Mouse (Mus musculus): ENCODE data around the gene Sirpa.

The Sirpa gene

GRCm38 (mm10) chr2:129605816-129606215 is 13.2 kb downstream of the Sirpa start:
- DNase-seq (ENCODE audit: low read depth, low spot score): no peak

GRCm38 (mm10) chr2:129606269-129606668 is 13.6 kb downstream of the Sirpa start:
- DNase-seq (ENCODE audit: low read depth, low spot score): no peak

GRCm38 (mm10) chr2:129606899-129607298 is 14.3 kb downstream of the Sirpa start:
- no peak for DNase-seq (ENCODE audit: low read depth, low spot score)

GRCm38 (mm10) chr2:129613971-129614370 is 21.3 kb downstream of the Sirpa start:
- no peak for DNase-seq (ENCODE audit: low read depth, low spot score)

- no peak for DNase-seq (ENCODE audit: low read depth, low spot score)
Observed at GRCm38 (mm10) chr2:129614482-129615185, 22.0 kb downstream of the Sirpa start.

DNA sequence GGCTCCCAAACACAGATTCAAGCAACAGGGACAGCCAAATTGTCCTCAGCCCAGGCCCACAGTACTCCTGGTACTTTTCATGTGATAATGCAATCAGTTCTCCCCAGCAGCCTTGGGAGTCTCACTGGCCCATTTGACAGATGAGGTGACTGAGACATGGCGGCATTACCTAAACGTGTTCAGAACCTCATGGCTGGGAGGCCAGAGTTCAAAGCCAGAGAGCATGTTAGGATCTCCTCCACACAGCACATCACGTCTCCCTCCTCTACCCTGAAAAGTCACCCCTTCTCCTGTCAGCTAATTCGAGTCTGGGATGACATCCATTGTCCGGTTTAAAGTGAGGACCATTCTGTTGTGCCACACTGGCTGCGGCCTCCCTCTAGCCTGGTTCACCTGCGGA is 27.5 kb downstream of the Sirpa start:
- no peak for DNase-seq (ENCODE audit: low read depth, low spot score)

GRCm38 (mm10) chr2:129620881-129621280 is 28.2 kb downstream of the Sirpa start:
- DNase-seq (ENCODE audit: low read depth, low spot score): no peak

GRCm38 (mm10) chr2:129621654-129622490 is 29.2 kb downstream of the Sirpa start:
- no peak for DNase-seq (ENCODE audit: low read depth, low spot score)

DNA sequence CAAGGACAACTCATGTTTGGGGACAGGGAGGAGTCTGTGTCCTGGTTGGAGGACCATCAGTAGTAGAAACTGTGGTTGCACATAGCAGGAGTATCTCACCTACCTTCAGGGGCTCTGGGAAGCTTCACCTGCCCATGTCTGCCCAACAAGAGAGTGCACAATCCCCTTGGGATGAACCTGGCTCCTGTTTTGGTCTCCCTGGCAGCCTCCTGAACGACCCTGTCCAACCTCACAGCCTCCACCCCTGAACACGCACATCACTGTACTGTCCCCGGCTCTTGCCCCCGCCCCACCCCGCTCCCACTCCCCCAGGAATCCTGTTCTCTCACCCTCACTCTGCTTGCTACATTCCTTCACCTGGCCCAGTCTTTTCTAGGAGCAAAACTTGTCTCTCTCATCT is 30.3 kb downstream of the Sirpa start:
- no peak for DNase-seq (ENCODE audit: low read depth, low spot score)

- DNase-seq (ENCODE audit: low read depth, low spot score): no peak
Observed at GRCm38 (mm10) chr2:129623771-129624170, 31.1 kb downstream of the Sirpa start.

- DNase-seq (ENCODE audit: low read depth, low spot score): no peak
Observed at GRCm38 (mm10) chr2:129624246-129624918, 31.7 kb downstream of the Sirpa start.

GRCm38 (mm10) chr2:129624956-129625355 is 32.3 kb downstream of the Sirpa start:
- no peak for DNase-seq (ENCODE audit: low read depth, low spot score)

DNA sequence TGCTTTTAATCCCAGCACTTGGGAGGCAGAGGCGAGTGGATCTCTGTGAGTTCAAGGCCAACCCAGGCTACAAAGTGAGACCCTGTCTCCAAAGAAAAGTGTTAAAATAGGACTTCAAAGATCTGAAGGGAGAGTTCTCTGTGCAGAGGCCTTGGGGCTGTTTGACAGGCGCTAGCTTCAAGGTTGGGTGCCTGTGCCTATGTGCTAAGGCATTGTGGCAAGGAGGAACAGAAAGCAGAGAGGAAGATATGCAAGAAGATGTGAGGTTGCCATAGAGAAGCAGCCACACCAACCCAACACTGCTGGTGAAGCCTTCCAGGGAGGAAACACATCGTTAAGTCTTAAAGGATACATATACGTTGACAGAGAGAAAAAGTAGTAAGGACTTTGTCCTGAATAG is 33.2 kb downstream of the Sirpa start:
- DNase-seq (ENCODE audit: low read depth, low spot score): no peak

DNA sequence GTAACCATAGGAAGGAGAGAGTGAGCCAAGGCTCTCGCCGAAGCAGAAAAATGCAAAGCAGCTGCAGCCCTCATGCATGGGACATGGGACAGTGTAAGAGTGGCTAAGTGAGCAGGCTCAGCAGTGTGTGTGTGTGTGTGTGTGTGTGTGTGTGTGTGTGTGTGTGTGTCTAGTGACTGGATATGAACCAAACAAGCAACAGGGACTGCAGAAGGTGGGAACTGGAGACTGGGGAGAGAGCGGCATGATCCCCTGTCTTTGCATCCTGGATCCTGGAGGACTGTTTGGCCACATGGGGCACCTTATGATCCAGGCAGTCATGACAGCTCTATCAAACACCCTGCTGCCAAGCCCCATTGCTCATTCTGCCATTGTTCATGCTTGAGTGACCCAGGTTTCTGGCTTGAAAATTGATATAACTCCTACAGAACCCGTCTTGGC is 34.0 kb downstream of the Sirpa start:
- DNase-seq (ENCODE audit: low read depth, low spot score): no peak

GRCm38 (mm10) chr2:129627133-129627532 is 34.5 kb downstream of the Sirpa start:
- DNase-seq (ENCODE audit: low read depth, low spot score): no peak

DNA sequence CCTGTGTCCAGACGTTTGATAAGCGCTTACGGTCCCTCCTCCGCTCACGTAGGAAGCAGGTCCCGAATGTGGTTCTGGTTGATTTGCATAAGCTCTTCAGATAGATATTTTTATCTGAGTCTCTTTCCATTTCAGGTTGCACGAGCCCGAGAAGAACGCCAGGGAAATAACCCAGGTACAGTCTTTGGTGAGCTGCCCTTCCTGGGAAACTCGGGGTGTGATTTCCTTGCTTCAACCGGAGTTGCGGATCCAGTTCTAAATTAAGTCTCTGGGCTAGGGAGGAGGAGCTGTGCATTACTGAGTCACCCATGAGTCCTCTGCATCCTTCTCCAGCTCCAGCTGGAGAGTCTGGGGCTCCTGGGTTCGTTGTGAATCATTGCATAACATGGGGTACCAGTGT is 35.2 kb downstream of the Sirpa start:
- no peak for DNase-seq (ENCODE audit: low read depth, low spot score)

DNA sequence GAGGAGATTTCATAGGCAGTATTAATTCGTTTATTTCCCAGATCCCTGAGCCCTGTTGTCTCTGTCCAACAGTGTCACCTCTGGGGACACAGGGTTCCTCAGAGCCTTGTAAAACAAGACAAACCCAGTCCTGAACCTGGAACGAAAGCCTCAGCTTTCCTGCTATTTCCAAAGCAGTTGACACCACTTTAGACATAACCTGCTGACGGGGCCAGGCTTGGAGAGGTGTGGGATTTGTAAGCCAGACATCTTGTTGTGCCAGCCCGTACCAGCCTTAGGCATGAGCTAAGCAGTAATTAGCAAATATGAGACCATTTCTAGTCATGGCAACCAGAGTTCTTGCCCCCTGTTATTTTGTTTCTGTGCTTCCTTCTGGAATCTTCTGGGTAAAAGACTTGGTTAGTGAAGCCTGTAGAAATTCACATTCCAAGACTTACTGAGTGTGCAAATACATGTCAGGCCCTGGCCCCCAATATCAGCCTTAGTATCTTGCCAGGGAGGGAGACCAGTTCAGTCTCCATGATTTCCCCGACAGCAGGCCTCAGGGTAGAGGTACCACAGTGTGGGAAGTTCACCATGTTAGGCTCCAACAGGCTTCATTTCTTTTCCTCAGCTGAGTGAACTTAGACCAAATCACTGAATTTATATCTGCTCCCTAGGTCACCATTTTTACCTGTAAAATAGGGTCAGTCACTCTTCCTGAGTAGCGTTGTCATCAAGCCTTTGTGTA is 36.0 kb downstream of the Sirpa start:
- DNase-seq (ENCODE audit: low read depth, low spot score): no peak

DNA sequence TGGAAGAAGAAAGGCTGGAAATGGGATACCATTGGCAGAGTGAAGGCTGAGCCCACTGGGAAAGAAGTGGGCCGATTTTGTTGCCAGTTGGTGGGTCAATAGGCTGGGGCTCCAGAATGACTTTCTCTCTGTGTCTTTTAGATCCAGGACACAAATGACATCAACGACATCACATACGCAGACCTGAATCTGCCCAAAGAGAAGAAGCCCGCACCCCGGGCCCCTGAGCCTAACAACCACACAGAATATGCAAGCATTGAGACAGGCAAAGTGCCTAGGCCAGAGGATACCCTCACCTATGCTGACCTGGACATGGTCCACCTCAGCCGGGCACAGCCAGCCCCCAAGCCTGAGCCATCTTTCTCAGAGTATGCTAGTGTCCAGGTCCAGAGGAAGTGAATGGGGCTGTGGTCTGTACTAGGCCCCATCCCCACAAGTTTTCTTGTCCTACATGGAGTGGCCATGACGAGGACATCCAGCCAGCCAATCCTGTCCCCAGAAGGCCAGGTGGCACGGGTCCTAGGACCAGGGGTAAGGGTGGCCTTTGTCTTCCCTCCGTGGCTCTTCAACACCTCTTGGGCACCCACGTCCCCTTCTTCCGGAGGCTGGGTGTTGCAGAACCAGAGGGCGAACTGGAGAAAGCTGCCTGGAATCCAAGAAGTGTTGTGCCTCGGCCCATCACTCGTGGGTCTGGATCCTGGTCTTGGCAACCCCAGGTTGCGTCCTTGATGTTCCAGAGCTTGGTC is 37.3 kb downstream of the Sirpa start:
- DNase-seq (ENCODE audit: low read depth, low spot score): no peak

GRCm38 (mm10) chr2:129630532-129630886 is 37.9 kb downstream of the Sirpa start:
- no peak for DNase-seq (ENCODE audit: low read depth, low spot score)

GRCm38 (mm10) chr2:129630978-129631660 is 38.5 kb downstream of the Sirpa start:
- no peak for DNase-seq (ENCODE audit: low read depth, low spot score)

GRCm38 (mm10) chr2:129632324-129632723 is 39.7 kb downstream of the Sirpa start:
- no peak for DNase-seq (ENCODE audit: low read depth, low spot score)

Data from brain, embryonic 18.5 days (tissue).